Mouse (Mus musculus): ENCODE results near the gene Cdhr3. TPM values are rescaled to one million over a fixed set of nuclear protein-coding genes. Genes with fewer than 3 reads are reported as not detected.
"Not testable (repeated sequence)": the region's sequence is repeated elsewhere in the genome, so short reads cannot be mapped to it uniquely, and the experiment has no call there.

The Cdhr3 gene
- polyA plus RNA-seq, 1 experiment from 2014 or later = not detected

DNA sequence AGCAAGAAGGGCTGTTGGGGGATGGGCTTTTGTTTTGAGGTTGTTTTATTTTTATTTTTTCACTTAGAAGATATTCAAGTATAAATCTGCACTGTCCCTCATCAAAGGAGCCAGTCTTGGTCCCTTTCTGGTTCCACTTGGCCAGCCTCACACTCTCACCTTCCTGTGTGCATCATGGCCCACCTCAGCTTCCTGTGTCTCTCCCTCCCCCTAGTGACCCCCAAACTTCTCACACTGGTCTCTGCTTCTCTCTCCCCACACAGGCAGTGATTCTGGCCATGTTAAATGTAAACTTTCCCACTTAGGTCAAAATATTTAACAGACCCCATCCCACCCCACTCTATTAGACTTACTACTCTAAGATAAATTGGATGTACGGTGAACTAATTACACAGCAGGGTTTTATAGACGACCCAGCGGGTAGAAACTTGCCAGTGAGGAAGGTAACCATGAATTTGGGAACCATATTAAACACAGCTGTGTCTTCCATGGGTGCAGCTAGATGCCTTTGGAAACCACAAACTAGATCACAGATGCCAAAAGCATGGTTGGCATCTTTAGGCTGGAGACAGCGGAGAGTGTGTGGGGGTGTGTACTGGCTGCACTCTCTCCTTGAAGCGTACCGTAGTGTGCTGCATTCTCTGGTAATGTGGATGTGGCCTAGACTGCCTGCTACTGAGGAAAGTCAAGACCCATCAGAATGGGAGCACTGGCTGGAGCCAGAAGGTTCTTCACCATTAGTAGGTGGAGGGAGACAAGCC lies 83.3 kb downstream of the Cdhr3 start:
- no peak for ATAC-seq (ENCODE audit: low read depth)
- Histone ChIP-seq H3K4me2 (ENCODE audit: low read depth, low read length) (no peak overlapping the region), H3K4me3 (ENCODE audit: low read depth, low read length) (no peak overlapping the region), H3K9me3 (replicated peaks; ENCODE audit: control insufficient read depth, low read length) (no peaks in the 10 kb centered on the region), H3K9ac (ENCODE audit: low read depth, low read length) (no peak overlapping the region), H3K4me1 (ENCODE audit: control insufficient read depth, low read depth, low read length) (no peaks in the 10 kb centered on the region), H3K27ac (ENCODE audit: low read length) (no peak overlapping the region), H3K27me3 (ENCODE audit: control insufficient read depth, insufficient read depth, low read depth, low read length) (no peaks in the 10 kb centered on the region), H3K36me3 (ENCODE audit: control insufficient read depth, insufficient read depth) (no peaks in the 10 kb centered on the region)
- WGBS (ENCODE audit: insufficient replicate concordance) = 84% methylated on average over 6 of the region's 6 CpGs

DNA sequence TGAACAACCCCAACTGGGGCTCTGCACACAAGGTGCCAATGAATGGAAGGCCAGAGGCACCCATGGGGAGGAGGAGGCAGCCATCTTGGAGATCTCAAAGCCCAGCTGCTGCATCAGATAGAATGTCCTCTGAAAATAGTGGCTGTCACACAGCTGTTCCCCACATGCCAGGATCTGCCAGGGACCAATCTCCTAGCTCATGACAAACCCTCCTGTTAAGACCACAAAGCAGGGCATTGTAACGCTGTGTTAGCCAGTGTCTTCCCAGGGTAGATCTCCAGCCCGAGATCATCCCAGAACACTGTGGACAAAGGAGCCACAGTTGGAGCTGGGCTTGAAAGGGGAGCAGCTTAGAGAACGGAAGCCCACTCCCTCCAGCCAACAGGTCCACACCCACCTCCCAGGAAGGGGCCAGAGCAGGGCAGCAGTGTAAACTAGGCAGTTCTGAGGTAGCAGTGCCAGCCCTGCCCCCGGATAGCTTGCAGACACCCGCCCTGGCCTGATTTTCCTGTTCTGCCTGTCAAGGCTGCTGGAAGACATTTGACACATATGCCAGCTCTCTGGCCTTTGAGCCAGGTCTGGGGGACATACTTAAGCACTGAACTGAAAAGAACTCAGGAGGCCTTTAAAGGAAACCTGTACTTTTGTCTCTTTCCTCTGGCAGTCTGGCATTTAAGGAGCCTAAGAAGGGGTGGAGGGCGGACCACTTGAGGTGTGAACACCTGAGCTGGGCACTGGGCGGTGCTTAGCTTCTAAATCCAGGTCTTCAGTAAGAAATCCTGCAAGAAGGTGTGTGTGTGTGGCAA lies 84.2 kb downstream of the Cdhr3 start:
- H3K9me3 ChIP-seq (replicated peaks; ENCODE audit: control insufficient read depth, low read length) = no peaks in the 10 kb centered on the region
- no peaks in the 10 kb centered on the region for H3K36me3 ChIP-seq (ENCODE audit: control insufficient read depth, insufficient read depth)
- 41% methylated on average over 7 of the region's 7 CpGs for WGBS (ENCODE audit: insufficient replicate concordance)
- H3K9ac ChIP-seq (ENCODE audit: low read depth, low read length) = no peak overlapping the region
- H3K4me3 ChIP-seq (ENCODE audit: low read depth, low read length) = no peak overlapping the region
- H3K27me3 ChIP-seq (ENCODE audit: control insufficient read depth, insufficient read depth, low read depth, low read length) = no peaks in the 10 kb centered on the region
- H3K4me2 ChIP-seq (ENCODE audit: low read depth, low read length) = no peak overlapping the region
- ATAC-seq (ENCODE audit: low read depth) = no peak
- H3K4me1 ChIP-seq (ENCODE audit: control insufficient read depth, low read depth, low read length) = no peaks in the 10 kb centered on the region
- H3K27ac ChIP-seq (ENCODE audit: low read length) = no peak overlapping the region

DNA sequence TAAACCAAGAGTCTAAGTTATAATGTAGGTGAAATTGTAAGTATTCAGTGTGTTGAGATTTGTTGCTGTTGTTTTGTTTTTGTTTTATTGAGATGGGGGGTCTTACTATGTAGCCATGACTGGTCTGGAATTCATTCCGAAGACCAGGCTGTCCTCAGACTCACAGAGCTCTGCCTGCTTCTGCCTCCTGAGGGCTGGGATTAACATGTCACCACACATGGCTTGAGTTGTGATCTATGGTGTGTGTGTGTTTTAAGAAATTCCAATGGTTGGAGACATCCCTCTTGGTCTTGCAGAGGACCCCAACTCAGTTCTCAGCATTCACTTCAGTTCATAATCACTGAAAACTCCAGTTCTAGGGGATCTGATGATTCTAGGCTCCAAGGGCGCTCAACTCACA lies 85.5 kb downstream of the Cdhr3 start:
- ATAC-seq (ENCODE audit: low read depth) = no peak
- no peak overlapping the region for H3K27ac ChIP-seq (ENCODE audit: low read length)
- H3K27me3 ChIP-seq (ENCODE audit: control insufficient read depth, insufficient read depth, low read depth, low read length) = no peaks in the 10 kb centered on the region

DNA sequence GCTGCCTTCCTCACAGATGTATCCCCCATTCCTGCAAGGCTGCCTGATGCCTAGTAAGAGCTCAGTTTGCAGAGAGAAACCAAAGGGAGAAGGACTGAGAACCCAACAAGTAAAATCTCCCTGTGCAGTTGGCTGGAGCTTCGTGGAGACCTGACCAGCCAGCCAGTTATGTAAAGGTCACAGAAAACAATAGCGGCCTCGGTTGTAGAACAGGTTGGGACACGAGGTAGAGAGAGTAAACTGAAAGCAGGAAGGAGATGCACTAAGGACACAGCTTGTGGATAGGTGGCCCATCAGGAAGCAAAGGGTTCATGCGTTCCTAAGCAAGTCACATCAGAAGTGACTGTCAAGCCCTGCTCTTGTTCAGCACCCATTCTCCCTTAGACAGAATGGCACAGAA lies 86.8 kb downstream of the Cdhr3 start:
- Histone ChIP-seq H3K27me3 (ENCODE audit: control insufficient read depth, insufficient read depth, low read depth, low read length) (no peaks in the 10 kb centered on the region), H3K4me1 (ENCODE audit: control insufficient read depth, low read depth, low read length) (no peaks in the 10 kb centered on the region), H3K9me3 (replicated peaks; ENCODE audit: control insufficient read depth, low read length) (no peaks in the 10 kb centered on the region), H3K36me3 (ENCODE audit: control insufficient read depth, insufficient read depth) (no peaks in the 10 kb centered on the region), H3K4me3 (ENCODE audit: low read depth, low read length) (no peak overlapping the region), H3K9ac (ENCODE audit: low read depth, low read length) (no peak overlapping the region), H3K27ac (ENCODE audit: low read length) (no peak overlapping the region), H3K4me2 (ENCODE audit: low read depth, low read length) (no peak overlapping the region)
- ATAC-seq (ENCODE audit: low read depth) = no peak
- 59% methylated on average over 5 of the region's 5 CpGs for WGBS (ENCODE audit: insufficient replicate concordance)

More for the DNA sequence above, 85.5 kb downstream of the Cdhr3 start:
- Histone ChIP-seq H3K4me3 (ENCODE audit: low read depth, low read length) (no peak overlapping the region), H3K9me3 (replicated peaks; ENCODE audit: control insufficient read depth, low read length) (no peaks in the 10 kb centered on the region), H3K4me2 (ENCODE audit: low read depth, low read length) (no peak overlapping the region), H3K9ac (ENCODE audit: low read depth, low read length) (no peak overlapping the region), H3K4me1 (ENCODE audit: control insufficient read depth, low read depth, low read length) (no peaks in the 10 kb centered on the region), H3K36me3 (ENCODE audit: control insufficient read depth, insufficient read depth) (no peaks in the 10 kb centered on the region)
- WGBS (ENCODE audit: insufficient replicate concordance) = 68% methylated on average over 2 of the region's 2 CpGs

DNA sequence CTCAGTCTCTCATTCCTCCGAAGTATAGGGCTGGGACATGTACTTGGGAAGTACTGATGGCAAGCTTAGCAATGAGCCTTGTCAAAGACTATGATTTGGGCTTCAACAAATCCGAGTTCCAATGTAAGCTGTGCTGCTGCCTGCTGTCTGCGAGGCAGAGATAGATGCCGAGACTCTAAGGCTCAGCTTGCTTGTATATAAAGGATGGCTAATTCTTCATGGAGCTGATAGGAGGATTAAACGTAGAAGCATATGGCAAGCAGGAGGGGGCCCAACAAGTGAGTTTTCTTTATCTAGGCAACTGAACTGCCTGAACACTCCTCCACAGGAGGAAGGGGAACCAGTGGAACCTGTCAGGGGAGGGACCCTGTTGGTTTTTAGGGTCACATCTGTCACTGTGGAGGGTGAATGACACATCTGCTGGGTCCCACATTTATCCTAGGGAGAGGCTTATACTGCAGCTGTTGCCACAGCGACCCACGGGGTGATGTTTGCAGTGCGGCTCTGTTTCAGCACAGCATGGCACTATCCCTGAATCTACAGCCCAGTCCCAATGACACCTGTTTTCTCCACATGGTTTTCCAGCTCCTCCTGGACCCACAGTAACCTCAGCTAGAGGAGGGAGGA lies 89.2 kb downstream of the Cdhr3 start:
- WGBS (ENCODE audit: insufficient replicate concordance) = 55% methylated on average over 8 of the region's 8 CpGs
- no peak for ATAC-seq (ENCODE audit: low read depth)
- no peaks in the 10 kb centered on the region for H3K36me3 ChIP-seq (ENCODE audit: control insufficient read depth, insufficient read depth)

DNA sequence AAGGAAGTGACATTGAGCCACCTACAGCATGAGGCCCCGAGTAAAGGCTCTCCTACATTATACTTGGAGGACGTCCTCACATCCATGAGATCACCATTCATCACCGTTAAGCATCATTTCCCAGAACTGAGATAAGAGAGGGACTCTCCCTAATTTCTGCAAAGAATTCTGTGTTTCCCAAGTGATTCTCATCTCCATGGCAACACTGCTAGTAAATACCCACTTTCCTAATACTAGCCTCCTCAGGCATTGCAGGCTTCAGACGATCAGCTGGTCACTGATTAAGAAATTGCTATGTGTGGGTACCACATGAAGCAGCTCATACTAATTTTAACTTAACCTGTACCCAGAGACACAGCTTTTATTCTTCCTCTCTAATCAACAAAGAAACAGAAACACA lies 92.3 kb downstream of the Cdhr3 start:
- H3K27ac ChIP-seq (ENCODE audit: low read length) = no peak overlapping the region
- no peaks in the 10 kb centered on the region for H3K9me3 ChIP-seq (replicated peaks; ENCODE audit: control insufficient read depth, low read length)
- H3K9ac ChIP-seq (ENCODE audit: low read depth, low read length) = no peak overlapping the region
- no peaks in the 10 kb centered on the region for H3K4me1 ChIP-seq (ENCODE audit: control insufficient read depth, low read depth, low read length)
- no peak overlapping the region for H3K4me2 ChIP-seq (ENCODE audit: low read depth, low read length)
- WGBS (ENCODE audit: insufficient replicate concordance) = 52% methylated on average over 4 of the region's 4 CpGs
- ATAC-seq (ENCODE audit: low read depth) = no peak
- H3K36me3 ChIP-seq (ENCODE audit: control insufficient read depth, insufficient read depth) = no peaks in the 10 kb centered on the region
- H3K4me3 ChIP-seq (ENCODE audit: low read depth, low read length) = no peak overlapping the region
- H3K27me3 ChIP-seq (ENCODE audit: control insufficient read depth, insufficient read depth, low read depth, low read length) = no peaks in the 10 kb centered on the region

More for the DNA sequence above, 89.2 kb downstream of the Cdhr3 start:
- Histone ChIP-seq H3K27ac (ENCODE audit: low read length) (no peak overlapping the region), H3K27me3 (ENCODE audit: control insufficient read depth, insufficient read depth, low read depth, low read length) (no peaks in the 10 kb centered on the region), H3K4me1 (ENCODE audit: control insufficient read depth, low read depth, low read length) (no peaks in the 10 kb centered on the region), H3K9ac (ENCODE audit: low read depth, low read length) (no peak overlapping the region), H3K4me2 (ENCODE audit: low read depth, low read length) (no peak overlapping the region), H3K9me3 (replicated peaks; ENCODE audit: control insufficient read depth, low read length) (no peaks in the 10 kb centered on the region), H3K4me3 (ENCODE audit: low read depth, low read length) (no peak overlapping the region)

DNA sequence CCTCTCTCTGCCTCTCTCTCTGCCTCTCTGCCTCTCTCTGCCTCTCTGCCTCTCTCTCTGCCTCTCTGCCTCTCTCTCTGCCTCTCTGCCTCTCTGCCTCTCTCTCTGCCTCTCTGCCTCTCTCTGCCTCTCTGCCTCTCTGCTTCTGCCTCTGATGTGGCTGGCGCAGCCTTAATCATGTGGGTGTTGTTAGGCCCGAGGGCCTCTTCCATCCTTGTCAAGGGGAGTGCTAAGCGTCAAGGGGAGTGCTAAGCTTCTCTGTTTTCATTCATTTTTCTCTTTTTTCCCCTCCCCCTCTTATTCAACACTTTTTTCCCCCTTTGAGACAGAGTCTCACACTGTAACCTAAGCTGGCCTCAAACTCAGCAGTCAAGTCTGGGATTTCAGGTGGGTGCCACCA lies 92.9 kb downstream of the Cdhr3 start:
- 27% methylated on average over 3 of the region's 3 CpGs for WGBS (ENCODE audit: insufficient replicate concordance)
- H3K4me2 ChIP-seq (ENCODE audit: low read depth, low read length); ATAC-seq (ENCODE audit: low read depth); H3K9me3 ChIP-seq (replicated peaks; ENCODE audit: control insufficient read depth, low read length); H3K27me3 ChIP-seq (ENCODE audit: control insufficient read depth, insufficient read depth, low read depth, low read length); H3K9ac ChIP-seq (ENCODE audit: low read depth, low read length); H3K4me1 ChIP-seq (ENCODE audit: control insufficient read depth, low read depth, low read length); H3K27ac ChIP-seq (ENCODE audit: low read length); H3K4me3 ChIP-seq (ENCODE audit: low read depth, low read length); H3K36me3 ChIP-seq (ENCODE audit: control insufficient read depth, insufficient read depth): not testable (repeated sequence)

DNA sequence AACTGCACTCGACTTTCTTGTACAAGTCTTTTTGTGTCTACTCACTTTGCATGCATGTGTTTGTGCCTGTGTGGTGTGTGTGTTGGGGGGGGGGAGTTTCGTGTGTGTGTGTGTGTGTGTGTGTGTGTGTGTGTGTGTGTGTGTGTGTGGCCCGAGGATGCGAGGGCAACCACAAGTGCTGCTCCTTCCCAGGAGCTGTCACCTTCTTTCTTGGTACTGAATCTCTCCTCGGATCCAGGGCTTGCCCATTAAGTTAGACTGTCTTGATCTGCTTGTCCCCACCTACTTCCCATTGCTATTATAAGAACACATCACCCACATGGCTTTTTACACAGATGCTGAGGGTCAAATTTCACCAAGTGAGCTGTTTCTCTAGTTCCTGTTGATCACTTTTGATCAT lies 93.9 kb downstream of the Cdhr3 start:
- H3K4me3 ChIP-seq (ENCODE audit: low read depth, low read length) = no peak overlapping the region
- no peaks in the 10 kb centered on the region for H3K27me3 ChIP-seq (ENCODE audit: control insufficient read depth, insufficient read depth, low read depth, low read length)
- no peak overlapping the region for H3K4me2 ChIP-seq (ENCODE audit: low read depth, low read length)
- no peaks in the 10 kb centered on the region for H3K9me3 ChIP-seq (replicated peaks; ENCODE audit: control insufficient read depth, low read length)
- ATAC-seq (ENCODE audit: low read depth) = no peak
- H3K36me3 ChIP-seq (ENCODE audit: control insufficient read depth, insufficient read depth) = no peaks in the 10 kb centered on the region
- no peak overlapping the region for H3K27ac ChIP-seq (ENCODE audit: low read length)
- 41% methylated on average over 5 of the region's 5 CpGs for WGBS (ENCODE audit: insufficient replicate concordance)
- no peak overlapping the region for H3K9ac ChIP-seq (ENCODE audit: low read depth, low read length)
- no peaks in the 10 kb centered on the region for H3K4me1 ChIP-seq (ENCODE audit: control insufficient read depth, low read depth, low read length)
